Mouse (Mus musculus) forebrain, postnatal 0 days (tissue): ENCODE results near the gene Cdh5. TPM values are rescaled to one million over a fixed set of nuclear protein-coding genes. Genes with fewer than 3 reads are reported as not detected.
"Not testable (repeated sequence)": the region's sequence is repeated elsewhere in the genome, so short reads cannot be mapped to it uniquely, and the experiment has no call there.

ENCODE experiments used
- ATAC-seq: fragments of 200-750 bp; cut with Nextera tagmentation; 2 replicates; pipeline ENCODE4 v1.8.0; 2017; ENCODE audit warnings: mild to moderate bottlenecking, moderate library complexity
- DNase-seq: peaks from one replicate; pipeline ENCODE4 v3.0.0-alpha.2; 2015
- H3K27ac ChIP-seq: fragments of 300-500 bp; sonication (generic); 2 replicates; pipeline ENCODE4 v1.5.1; 2014; ENCODE audit warnings: low read depth, mild to moderate bottlenecking, antibody characterized with exemption, low read length, moderate library complexity, mixed read lengths
- H3K27me3 ChIP-seq: fragments of 300-500 bp; sonication (generic); 2 replicates; pipeline ENCODE4 v1.6.1; 2014; ENCODE audit warnings: mild to moderate bottlenecking, low read length, mixed read lengths; ENCODE audit not compliant: insufficient read depth
- H3K36me3 ChIP-seq: fragments of 300-500 bp; sonication (generic); 2 replicates; pipeline ENCODE4 v1.6.1; 2014; ENCODE audit warnings: mild to moderate bottlenecking, moderate library complexity; ENCODE audit not compliant: insufficient read depth
- H3K4me1 ChIP-seq: fragments of 300-500 bp; sonication (generic); 2 replicates; pipeline ENCODE4 v1.6.1; 2014; ENCODE audit warnings: antibody characterized with exemption; ENCODE audit not compliant: insufficient read depth
- H3K4me2 ChIP-seq: fragments of 300-500 bp; sonication (generic); 2 replicates; pipeline ENCODE4 v1.6.1; 2014; ENCODE audit warnings: low read depth, mild to moderate bottlenecking, moderate library complexity
- H3K4me3 ChIP-seq: fragments of 300-500 bp; sonication (generic); 2 replicates; pipeline ENCODE4 v1.5.1; 2014; ENCODE audit warnings: low read depth, low read length, mixed read lengths
- H3K9ac ChIP-seq: fragments of 300-500 bp; sonication (generic); 2 replicates; pipeline ENCODE4 v1.6.1; 2014; ENCODE audit warnings: mild to moderate bottlenecking
- H3K9me3 ChIP-seq: fragments of 300-500 bp; sonication (generic); 2 replicates; pipeline ENCODE4 v1.6.1; 2016; ENCODE audit warnings: low read length
- CTCF ChIP-seq: sonication (generic); IDR thresholded peaks from 2 replicates; pipeline ENCODE4 v1.5.1; 2016; ENCODE audit warnings: antibody characterized with exemption, control low read depth, low read depth
- WGBS: fragments of 180-500 bp; shearing (Covaris S2); extraction: QIAGEN DNeasy Blood & Tissue Kit; methylation state at CpG from one replicate; pipeline ENCODE4 v1.1.7; 2014; 5-methylcytosine and 5-hydroxymethylcytosine counted together
- polyA plus RNA-seq: library from polyadenylated mRNA; unstranded; fragments of >200 nt; fragmentation: Nextera tagmentation; extraction: Ambion mirVana; gene quantifications from 2 replicates; pipeline ENCODE4 v1.2.1, GENCODE M21; 2015
- total RNA-seq: library from RNA; depleted of rRNA; stranded (reverse); fragments of >200 nt; gene quantifications from 2 replicates; pipeline ENCODE4 v1.2.3, GENCODE M21; 2014

Cdh5 gene
- total and polyA plus RNA-seq, 2 experiments from 2014 or later = 8.4 to 18.1 TPM

DNA sequence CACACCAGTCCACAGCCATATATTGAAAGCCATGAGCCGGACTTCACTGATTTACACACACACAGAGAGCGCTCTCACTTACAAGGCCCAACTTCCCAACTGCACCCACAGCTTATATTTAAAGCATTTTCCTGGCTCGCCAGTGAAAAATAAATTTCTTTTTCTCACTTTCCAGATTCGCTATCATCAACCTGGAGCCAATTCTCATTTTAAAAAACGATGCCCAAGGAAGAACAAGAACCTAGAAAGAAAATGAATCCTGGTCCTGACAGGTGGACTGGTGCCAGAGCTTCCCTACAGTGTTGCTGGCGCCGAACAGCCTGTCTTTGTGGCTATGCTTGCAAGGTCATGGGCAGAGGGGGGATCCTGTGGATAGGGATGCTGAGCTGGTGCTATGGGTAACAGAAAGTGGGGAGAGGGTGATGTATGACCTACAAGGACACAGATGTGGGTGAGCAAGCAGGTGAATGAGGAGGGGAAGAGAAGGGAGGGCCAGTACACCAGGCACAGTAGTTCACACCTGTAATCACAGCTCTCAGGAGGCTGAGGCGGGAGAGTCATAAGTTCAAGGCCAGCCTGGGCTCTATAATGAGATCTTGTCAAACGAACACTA lies 35.4 kb upstream of the Cdh5 start:
- DNase-seq = no peak
- WGBS = 59% methylated on average over 9 of the region's 9 CpGs

DNA sequence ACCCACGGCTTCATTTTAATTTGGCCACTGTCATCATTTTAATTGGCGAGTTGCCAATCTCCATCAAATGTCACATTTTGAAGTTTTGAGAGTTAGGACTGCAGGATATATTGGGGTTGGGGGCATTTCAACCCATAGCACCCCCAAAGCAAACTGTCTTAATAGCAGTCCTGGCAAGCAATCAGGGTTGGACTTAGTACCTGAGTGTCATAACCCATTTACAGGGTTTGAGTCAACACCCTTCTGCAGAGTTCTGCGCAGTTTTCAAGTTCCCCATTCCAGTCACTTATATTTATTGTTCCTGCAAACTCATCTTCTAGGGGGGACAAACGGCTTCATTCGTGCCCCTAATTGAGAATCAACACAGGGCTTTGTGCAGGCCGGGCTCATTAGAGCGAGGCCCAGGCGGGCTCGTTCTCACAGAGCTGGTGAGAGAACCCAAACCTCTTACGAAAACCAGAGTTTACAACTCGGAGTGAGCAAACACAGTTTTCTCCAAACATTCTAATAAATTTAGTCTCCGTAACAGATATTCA lies 34.0 kb upstream of the Cdh5 start:
- Histone ChIP-seq H3K36me3 (no peaks in the 10 kb centered on the region), H3K27me3 (no peaks in the 10 kb centered on the region)
- WGBS = 70% methylated on average over 12 of the region's 12 CpGs

More for the DNA sequence above, 35.4 kb upstream of the Cdh5 start:
- Histone ChIP-seq H3K9me3 (no peaks in the 10 kb centered on the region), H3K4me2 (no peak overlapping the region), H3K27ac (no peak overlapping the region; the same call in 1 of the 2 replicates), H3K4me3 (no peak overlapping the region), H3K4me1 (no peaks in the 10 kb centered on the region), H3K9ac (no peak overlapping the region), H3K27me3 (no peaks in the 10 kb centered on the region), H3K36me3 (no peaks in the 10 kb centered on the region)
- ATAC-seq = no peak
- TF ChIP-seq CTCF = no peak

DNA sequence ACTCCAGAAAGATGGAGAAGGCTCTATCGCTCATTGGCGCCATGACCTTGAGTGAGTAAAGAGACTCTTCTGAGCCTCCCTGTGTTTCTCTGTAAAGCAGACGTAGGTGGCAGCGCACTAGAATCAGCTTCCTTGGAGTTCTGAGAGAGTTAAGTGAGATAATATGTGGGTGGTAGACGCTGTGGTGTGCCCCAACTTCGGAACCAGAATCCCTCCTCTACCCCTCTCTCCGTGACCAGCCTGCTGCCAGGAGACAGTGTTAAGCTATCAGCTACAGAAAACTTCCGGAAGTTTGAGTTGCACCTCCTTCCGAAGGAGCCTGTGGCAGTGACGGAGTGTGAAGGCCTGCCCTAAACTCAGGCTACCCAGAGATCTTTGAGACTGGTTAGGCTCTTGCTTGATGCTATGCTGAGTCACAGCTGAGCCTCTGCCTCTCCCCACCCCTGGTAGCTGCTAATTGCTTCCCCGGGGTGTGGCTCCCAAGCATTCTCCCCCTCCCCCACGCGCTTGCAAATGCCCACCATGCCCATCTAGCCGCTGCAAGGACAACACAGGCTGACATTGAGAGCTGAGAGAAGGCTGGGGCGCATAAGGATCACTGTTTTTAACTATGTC lies 32.9 kb upstream of the Cdh5 start:
- no peak for TF ChIP-seq CTCF
- H3K9me3 ChIP-seq = no peaks in the 10 kb centered on the region
- DNase-seq (no peak), ATAC-seq (no peak)
- no peaks in the 10 kb centered on the region for H3K4me1 ChIP-seq
- H3K27me3 ChIP-seq = no peaks in the 10 kb centered on the region
- H3K9ac ChIP-seq = no peak overlapping the region
- H3K4me2 ChIP-seq = no peak overlapping the region
- H3K4me3 ChIP-seq = no peak overlapping the region
- 86% methylated on average over 15 of the region's 15 CpGs for WGBS
- no peaks in the 10 kb centered on the region for H3K36me3 ChIP-seq
- H3K27ac ChIP-seq = no peak overlapping the region

More for the DNA sequence above, 34.0 kb upstream of the Cdh5 start:
- no peak overlapping the region for H3K27ac ChIP-seq
- H3K9ac ChIP-seq = no peak overlapping the region
- ATAC-seq = no peak
- no peak for TF ChIP-seq CTCF
- no peak overlapping the region for H3K4me2 ChIP-seq
- no peaks in the 10 kb centered on the region for H3K4me1 ChIP-seq
- H3K9me3 ChIP-seq = no peaks in the 10 kb centered on the region
- DNase-seq = no peak
- no peak overlapping the region for H3K4me3 ChIP-seq

- H3K4me2 ChIP-seq, H3K36me3 ChIP-seq, H3K27me3 ChIP-seq, H3K4me3 ChIP-seq, H3K9me3 ChIP-seq, H3K4me1 ChIP-seq, DNase-seq, H3K27ac ChIP-seq, ATAC-seq, H3K9ac ChIP-seq: not testable (repeated sequence)
- 78% methylated on average over 9 of the region's 9 CpGs for WGBS
Measured at GRCm38 (mm10) chr8:104070201-104070865, 31.1 kb upstream of the Cdh5 start.

DNA sequence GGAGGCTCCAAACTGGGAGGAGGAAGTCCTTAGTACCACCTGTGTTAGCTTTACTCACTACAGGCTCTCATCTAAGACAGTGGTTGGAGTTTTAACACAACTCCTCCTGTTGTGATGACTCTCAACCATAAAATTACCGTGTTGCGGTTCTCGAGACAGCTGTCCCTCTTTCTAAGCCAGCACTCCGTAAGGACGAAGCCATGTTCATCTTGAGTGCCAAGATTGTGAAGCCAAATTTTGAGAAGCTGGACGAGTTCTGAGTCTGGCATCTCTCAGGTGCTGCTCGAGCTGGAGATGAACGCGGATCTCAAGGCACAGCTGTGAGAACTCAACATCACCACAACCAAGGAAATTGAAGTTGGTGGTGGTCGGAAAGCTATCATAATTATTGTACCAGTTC lies 30.5 kb upstream of the Cdh5 start:
- WGBS = 85% methylated on average over 10 of the region's 10 CpGs
- no peaks in the 10 kb centered on the region for H3K27me3 ChIP-seq

GRCm38 (mm10) chr8:104075079-104075478 lies 26.3 kb upstream of the Cdh5 start:
- no peak overlapping the region for H3K4me2 ChIP-seq
- WGBS = 89% methylated on average over 6 of the region's 6 CpGs
- H3K9me3 ChIP-seq = no peaks in the 10 kb centered on the region
- H3K36me3 ChIP-seq = no peaks in the 10 kb centered on the region
- no peaks in the 10 kb centered on the region; the same call in 1 of the 2 replicates for H3K4me1 ChIP-seq
- ATAC-seq = no peak
- H3K4me3 ChIP-seq = no peak overlapping the region
- H3K27ac ChIP-seq = no peak overlapping the region
- TF ChIP-seq CTCF = no peak
- H3K27me3 ChIP-seq = no peaks in the 10 kb centered on the region
- DNase-seq = no peak
- H3K9ac ChIP-seq = no peak overlapping the region

More for the DNA sequence above, 30.5 kb upstream of the Cdh5 start:
- ATAC-seq (no peak), DNase-seq (no peak)
- no peaks in the 10 kb centered on the region for H3K9me3 ChIP-seq
- no peak overlapping the region for H3K9ac ChIP-seq
- no peaks in the 10 kb centered on the region for H3K4me1 ChIP-seq
- no peaks in the 10 kb centered on the region for H3K36me3 ChIP-seq
- H3K27ac ChIP-seq = no peak overlapping the region
- no peak overlapping the region for H3K4me2 ChIP-seq
- no peak overlapping the region for H3K4me3 ChIP-seq
- no peak for TF ChIP-seq CTCF
